Mouse (Mus musculus): ENCODE results near the gene Hao2. TPM values are rescaled to one million over a fixed set of nuclear protein-coding genes. Genes with fewer than 3 reads are reported as not detected.

Gene Hao2
- polyA plus RNA-seq (2012; fragmentation: generic; extraction: Trizol): not detected

GRCm38 (mm10) chr3:98893057-98893772 is at the start of gene Hao2:
Gene Hao2 (minus strand): TSS chr3:98893239.

GRCm38 (mm10) chr3:98859576-98859975 is 33.5 kb downstream of the Hao2 start, which contains the start of gene Hsd3b1:
Gene Hsd3b1 (minus strand): TSS chr3:98859794.

Other genes with a start within 250 kb of the Hao2 start
- not detected for gene Hsd3b2, start 168.7 kb downstream of the Hao2 start, polyA plus RNA-seq (2012; fragmentation: generic; extraction: Trizol)
- gene Hsd3b3, start 130.1 kb downstream of the Hao2 start, polyA plus RNA-seq (2012; fragmentation: generic; extraction: Trizol): not detected
- gene Hsd3b6, start 78.8 kb downstream of the Hao2 start, polyA plus RNA-seq (2012; fragmentation: generic; extraction: Trizol): not detected
- gene Hsd3b1, start 33.4 kb downstream of the Hao2 start, polyA plus RNA-seq (2012; fragmentation: generic; extraction: Trizol): not detected
- gene Wars2, start 247.8 kb upstream of the Hao2 start, polyA plus RNA-seq (2012; fragmentation: generic; extraction: Trizol): 1 to 10 TPM; 1.5 to 4.8 TPM

Data from C3H10T1/2 (cell line).